Mouse (Mus musculus): ENCODE measurements around the gene Olfr1243.
"Not testable (repeated sequence)": the region's sequence is repeated elsewhere in the genome, so short reads cannot be mapped to it uniquely, and the experiment has no call there.

Gene Olfr1243

DNA sequence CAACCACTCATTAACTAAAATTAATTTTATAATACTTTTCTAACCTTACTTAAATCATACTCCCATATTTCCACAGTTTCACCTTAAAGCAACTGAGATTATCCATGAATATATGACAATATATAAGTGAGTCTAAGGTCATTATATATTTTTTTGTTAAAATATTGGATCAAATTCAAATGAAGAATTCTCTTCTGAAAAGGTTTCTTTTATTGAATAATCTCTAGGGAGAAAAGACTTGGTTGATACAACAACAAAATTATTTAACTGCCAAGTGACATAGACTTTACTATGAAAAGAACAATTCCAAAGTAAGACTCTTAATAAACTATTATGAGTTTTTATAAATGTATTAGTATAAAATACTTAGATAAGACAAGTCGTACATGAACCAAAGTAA lies at the start of gene Olfr1243:
Olfr1243 (minus strand) TSS at position 101 of the 400 bp plus-strand sequence.
- no peak for DNase-seq (ENCODE audit: low spot score in 2 of 2)

DNA sequence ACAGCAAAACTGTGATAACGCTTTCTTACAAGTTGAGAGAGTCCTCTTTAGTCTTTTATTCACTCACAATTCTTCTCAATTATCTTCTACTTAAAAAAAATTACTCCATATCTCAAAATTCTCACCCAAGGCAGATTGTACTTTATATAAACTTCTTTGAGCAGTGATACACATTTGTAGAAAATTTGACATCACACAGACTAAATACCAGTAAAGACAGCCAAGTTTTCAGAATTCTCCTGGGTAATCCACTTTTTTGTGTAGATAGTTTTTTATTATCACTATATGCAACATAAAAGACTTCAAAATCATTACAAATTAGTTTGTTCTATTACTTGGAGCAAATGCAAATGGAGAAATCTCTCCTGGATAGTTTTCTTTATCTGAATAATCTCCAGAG lies 47.1 kb upstream of the Olfr1243 start, which contains the start of gene Olfr1245:
Olfr1245 (minus strand) TSS at position 101 of the 400 bp plus-strand sequence.
- DNase-seq (ENCODE audit: low spot score in 2 of 2), result no peak

- DNase-seq (ENCODE audit: low spot score in 2 of 2), result not testable (repeated sequence)
Measured at GRCm38 (mm10) chr2:89562706-89563105, 31.4 kb upstream of the Olfr1243 start.

- no peak for DNase-seq (ENCODE audit: low spot score in 2 of 2)
Measured at GRCm38 (mm10) chr2:89544516-89544915, 13.2 kb upstream of the Olfr1243 start.

DNA sequence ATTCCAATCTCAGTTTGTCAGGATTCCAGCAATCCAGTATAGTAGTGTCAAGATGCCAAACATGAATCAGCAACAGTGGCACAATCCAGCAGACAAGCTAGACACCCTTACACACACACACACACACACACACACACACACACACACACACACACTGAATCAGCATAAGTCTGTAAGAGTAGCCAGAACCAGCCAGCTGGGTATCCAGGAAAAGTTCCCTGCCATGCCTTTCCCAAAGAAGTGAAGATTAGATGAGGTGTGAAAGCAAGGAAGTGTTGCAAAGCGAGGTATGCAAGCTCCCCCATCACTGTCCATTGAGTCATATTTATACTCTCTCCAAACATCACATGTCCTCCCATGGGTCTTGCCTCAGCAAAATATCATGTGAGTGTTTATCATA lies 8.6 kb upstream of the Olfr1243 start:
- DNase-seq (ENCODE audit: low spot score in 2 of 2), result peak in 1 of 2 experiments; percentile 19

- no peak for DNase-seq (ENCODE audit: low spot score in 2 of 2)
Measured at GRCm38 (mm10) chr2:89498235-89498634, 33.1 kb downstream of the Olfr1243 start, which contains the start of gene Olfr1242. Gene Olfr1242 (minus strand): TSS chr2:89498335.

DNA sequence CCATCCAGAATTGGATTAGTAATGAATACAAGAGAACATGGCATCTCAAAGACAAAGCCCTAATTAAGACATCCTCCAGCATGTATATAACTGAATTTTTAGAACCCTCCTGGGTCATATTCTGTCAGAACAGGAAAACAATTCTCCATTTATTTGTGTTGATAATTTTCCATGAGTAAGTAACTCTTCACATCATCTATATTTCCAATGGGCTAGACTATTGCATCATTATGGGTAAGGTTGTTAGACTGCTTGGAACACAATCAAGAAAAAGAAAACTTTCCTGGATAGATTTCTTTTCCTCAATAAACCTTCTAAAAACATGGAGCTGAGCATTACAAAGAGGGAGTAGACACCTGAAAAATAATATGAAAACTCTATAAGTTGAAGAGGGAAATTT lies 44.3 kb downstream of the Olfr1243 start, which contains the start of gene Olfr1241:
Olfr1241 (minus strand) TSS at position 101 of the 400 bp plus-strand sequence.
- no peak for DNase-seq (ENCODE audit: low spot score in 2 of 2)
